Mouse (Mus musculus) CH12.LX (cell line): Measurements from ENCODE around the gene Sdf4. TPM values are rescaled to one million over a fixed set of nuclear protein-coding genes. Genes with fewer than 3 reads are reported as not detected.

Experiments used
- DNase-seq: peaks from one replicate; pipeline ENCODE4 v3.0.0-alpha.2; 2013; ENCODE audit errors: extremely low read depth
- H3K27ac ChIP-seq: 2 replicates; pipeline ENCODE4 v1.5.1; 2012; ENCODE audit warnings: low read depth, mild to moderate bottlenecking, control low read depth, moderate library complexity; ENCODE audit not compliant: insufficient read depth
- H3K27me3 ChIP-seq: replicated peaks from 2 replicates; pipeline ENCODE3; 2012; ENCODE audit warnings: inconsistent platforms
- H3K36me3 ChIP-seq, 2 experiments: replicated peaks in 1 of 2; 2 replicates each; pipeline versions ENCODE3 to v1.6.1; 2012; ENCODE audit warnings: inconsistent platforms in 1 of 2, low read length in 1 of 2, mild to moderate bottlenecking in 1 of 2, mixed read lengths in 1 of 2, moderate library complexity in 1 of 2; ENCODE audit not compliant: control insufficient read depth in 1 of 2, insufficient read depth in 1 of 2
- H3K4me1 ChIP-seq, 2 experiments: 2 replicates each; pipeline ENCODE4 v1.6.1; 2012; ENCODE audit warnings: inconsistent platforms in 1 of 2, moderate library complexity in 1 of 2; ENCODE audit not compliant: insufficient read depth in 2 of 2, control insufficient read depth in 1 of 2
- H3K4me2 ChIP-seq: 2 replicates; pipeline ENCODE4 v1.6.1; 2012; ENCODE audit warnings: low read depth, mild to moderate bottlenecking, control low read depth; ENCODE audit not compliant: poor library complexity, insufficient read depth, severe bottlenecking
- H3K4me3 ChIP-seq, 3 experiments: fragments of 150-350 bp in 1 of 3; sonication (generic) in 1 of 3; replicated peaks in 1 of 3; 2 replicates each; pipeline versions ENCODE3 to v1.5.1; 2011 to 2012; ENCODE audit warnings: low read depth in 2 of 3, low read length in 2 of 3, mild to moderate bottlenecking in 2 of 3, moderate library complexity in 2 of 3, control low read depth in 1 of 3, improper control_type of control experiment in 1 of 3, inconsistent platforms in 1 of 3, mixed read lengths in 1 of 3; ENCODE audit not compliant: poor library complexity in 1 of 3
- H3K79me2 ChIP-seq: replicated peaks from 2 replicates; pipeline ENCODE4 v1.6.1; 2012; ENCODE audit warnings: mild to moderate bottlenecking, moderate library complexity; ENCODE audit not compliant: control insufficient read depth, poor library complexity, insufficient read depth, severe bottlenecking; ENCODE audit errors: extremely low read depth
- H3K9ac ChIP-seq: 2 replicates; pipeline ENCODE4 v1.6.1; 2012; ENCODE audit warnings: low read depth, mild to moderate bottlenecking, control low read depth, moderate library complexity; ENCODE audit not compliant: insufficient read depth
- H3K9me3 ChIP-seq: replicated peaks from 2 replicates; pipeline ENCODE3; 2012; ENCODE audit warnings: low read length, inconsistent platforms, mixed read lengths
- BHLHE40 ChIP-seq: IDR thresholded peaks from 2 replicates; pipeline ENCODE4 v1.6.1; 2011; ENCODE audit warnings: mild to moderate bottlenecking, low read depth, low read length, improper control_type of control experiment
- CHD1 ChIP-seq: IDR thresholded peaks from 2 replicates; pipeline ENCODE4 v1.6.1; 2012; ENCODE audit warnings: low read depth, low read length, improper control_type of control experiment, inconsistent platforms
- CHD2 ChIP-seq: IDR thresholded peaks from 2 replicates; pipeline ENCODE4 v1.6.1; 2011; ENCODE audit warnings: low read length, improper control_type of control experiment
- CTCF ChIP-seq, 2 experiments: IDR thresholded peaks in 1 of 2; conservative IDR thresholded peaks in 1 of 2; 2 replicates each; pipeline ENCODE4 v1.5.1; 2011 to 2012; ENCODE audit warnings: low read depth in 2 of 2, low read length in 2 of 2, improper control_type of control experiment in 1 of 2, inconsistent platforms in 1 of 2, mild to moderate bottlenecking in 1 of 2, moderate library complexity in 1 of 2
- EP300 ChIP-seq: IDR thresholded peaks from 2 replicates; pipeline ENCODE4 v1.6.1; 2011; ENCODE audit warnings: low read length, improper control_type of control experiment
- ETS1 ChIP-seq: conservative IDR thresholded peaks from 2 replicates; pipeline ENCODE4 v1.6.1; 2012; ENCODE audit warnings: low read depth, mild to moderate bottlenecking, inconsistent platforms, low read length, improper control_type of control experiment, moderate library complexity
- HCFC1 ChIP-seq: IDR thresholded peaks from 2 replicates; pipeline ENCODE4 v1.6.1; 2012; ENCODE audit warnings: low read depth, mild to moderate bottlenecking, inconsistent platforms, low read length, improper control_type of control experiment
- JUN ChIP-seq: IDR thresholded peaks from 2 replicates; pipeline ENCODE4 v1.6.1; 2011; ENCODE audit warnings: low read depth, mild to moderate bottlenecking, low read length, improper control_type of control experiment, moderate library complexity; ENCODE audit not compliant: insufficient read depth
- JUND ChIP-seq: conservative IDR thresholded peaks from 2 replicates; pipeline ENCODE4 v1.6.1; 2011; ENCODE audit warnings: low read depth, low read length, improper control_type of control experiment
- KAT2A ChIP-seq: IDR thresholded peaks from 2 replicates; pipeline ENCODE4 v1.6.1; 2012; ENCODE audit warnings: low read length, improper control_type of control experiment, inconsistent platforms; ENCODE audit not compliant: insufficient replicate concordance
- MAFK ChIP-seq: IDR thresholded peaks from 2 replicates; pipeline ENCODE4 v1.6.1; 2011; ENCODE audit warnings: low read length, improper control_type of control experiment; ENCODE audit not compliant: insufficient replicate concordance
- MAX ChIP-seq: IDR thresholded peaks from 2 replicates; pipeline ENCODE4 v1.6.1; 2011; ENCODE audit warnings: low read length, improper control_type of control experiment
- MAZ ChIP-seq: IDR thresholded peaks from 2 replicates; pipeline ENCODE4 v1.6.1; 2012; ENCODE audit warnings: low read depth, mild to moderate bottlenecking, inconsistent platforms, low read length, improper control_type of control experiment, moderate library complexity
- MEF2A ChIP-seq: IDR thresholded peaks from 2 replicates; pipeline ENCODE4 v1.6.1; 2014; ENCODE audit warnings: low read depth, mild to moderate bottlenecking, inconsistent platforms, low read length, improper control_type of control experiment, borderline replicate concordance
- MYC ChIP-seq: IDR thresholded peaks from 2 replicates; pipeline ENCODE4 v1.6.1; 2011; ENCODE audit warnings: low read depth, mild to moderate bottlenecking, improper control_type of control experiment, low read length
- NELFE ChIP-seq: IDR thresholded peaks from 2 replicates; pipeline ENCODE4 v1.6.1; 2011; ENCODE audit warnings: low read depth, low read length, improper control_type of control experiment
- NRF1 ChIP-seq: IDR thresholded peaks from 2 replicates; pipeline ENCODE4 v1.6.1; 2014; ENCODE audit warnings: low read depth, mild to moderate bottlenecking, inconsistent platforms, low read length, improper control_type of control experiment, moderate library complexity
- POLR2A ChIP-seq: IDR thresholded peaks from 2 replicates; pipeline ENCODE4 v1.6.1; 2011; ENCODE audit warnings: low read depth, mild to moderate bottlenecking, improper control_type of control experiment, low read length
- POLR2AphosphoS2 ChIP-seq: IDR thresholded peaks from 2 replicates; pipeline ENCODE4 v1.6.1; 2011; ENCODE audit warnings: low read depth, low read length, improper control_type of control experiment
- RAD21 ChIP-seq: IDR thresholded peaks from 2 replicates; pipeline ENCODE4 v1.6.1; 2011; ENCODE audit warnings: low read depth, mild to moderate bottlenecking, low read length, improper control_type of control experiment, moderate library complexity
- SIN3A ChIP-seq: IDR thresholded peaks from 2 replicates; pipeline ENCODE4 v1.6.1; 2012; ENCODE audit warnings: low read length, improper control_type of control experiment, inconsistent platforms
- SMC3 ChIP-seq: IDR thresholded peaks from 2 replicates; pipeline ENCODE4 v1.6.1; 2011; ENCODE audit warnings: low read depth, low read length, improper control_type of control experiment
- TCF12 ChIP-seq: IDR thresholded peaks from 2 replicates; pipeline ENCODE4 v1.6.1; 2014; ENCODE audit warnings: low read depth, mild to moderate bottlenecking, inconsistent platforms, low read length, improper control_type of control experiment
- UBTF ChIP-seq: IDR thresholded peaks from 2 replicates; pipeline ENCODE4 v1.6.1; 2012; ENCODE audit warnings: low read depth, mild to moderate bottlenecking, inconsistent platforms, low read length, improper control_type of control experiment, moderate library complexity
- USF1 ChIP-seq: IDR thresholded peaks from 2 replicates; pipeline ENCODE4 v1.6.1; 2014; ENCODE audit warnings: low read depth, mild to moderate bottlenecking, inconsistent platforms, low read length, improper control_type of control experiment
- USF2 ChIP-seq: conservative IDR thresholded peaks from 2 replicates; pipeline ENCODE4 v1.6.1; 2011; ENCODE audit warnings: low read depth, low read length, improper control_type of control experiment
- ZC3H11A ChIP-seq: IDR thresholded peaks from 2 replicates; pipeline ENCODE4 v1.6.1; 2012; ENCODE audit warnings: low read depth, mild to moderate bottlenecking, inconsistent platforms, low read length, improper control_type of control experiment
- ZMIZ1 ChIP-seq: IDR thresholded peaks from 2 replicates; pipeline ENCODE4 v1.6.1; 2012; ENCODE audit warnings: low read depth, mild to moderate bottlenecking, inconsistent platforms, low read length, improper control_type of control experiment
- ZNF384 ChIP-seq: IDR thresholded peaks from 2 replicates; pipeline ENCODE4 v1.6.1; 2012; ENCODE audit warnings: low read depth, low read length, improper control_type of control experiment, inconsistent platforms
- dilution Hi-C: fragments of 300-500 bp; cut with MboI; formaldehyde crosslinking; loops from 2 replicates; pipeline ENCODE4 v1.14.3; 2020; ENCODE audit warnings: low sequenced_read_pairs; ENCODE audit not compliant: extremely low pct_unique_long_range_greater_than_20kb, extremely low pct_ligation_motif_present
- in situ Hi-C: fragments of 300-500 bp; cut with MboI; formaldehyde crosslinking; loops from 3 replicates; pipeline ENCODE4 v1.14.3; 2019; ENCODE audit warnings: low sequenced_read_pairs, low pct_ligation_motif_present, low pct_unique_long_range_greater_than_20kb, mixed read lengths
- polyA plus RNA-seq: library from polyadenylated mRNA; unstranded; fragments of >175 nt; gene quantifications from 2 replicates; pipeline ENCODE4 v1.2.1, GENCODE M21; 2012; ENCODE audit warnings: low read depth; ENCODE audit not compliant: insufficient read length
- total RNA-seq, 2 experiments: library from RNA; depleted of rRNA; stranded (reverse); fragments of 300-350 nt in 1 of 2; fragments of >200 nt in 1 of 2; gene quantifications; 2 replicates each; pipeline ENCODE4 v1.2.3; 2012 to 2014

The Sdf4 gene
- total and polyA plus RNA-seq, 3 experiments: 167 to 211 (median 210) TPM

DNA sequence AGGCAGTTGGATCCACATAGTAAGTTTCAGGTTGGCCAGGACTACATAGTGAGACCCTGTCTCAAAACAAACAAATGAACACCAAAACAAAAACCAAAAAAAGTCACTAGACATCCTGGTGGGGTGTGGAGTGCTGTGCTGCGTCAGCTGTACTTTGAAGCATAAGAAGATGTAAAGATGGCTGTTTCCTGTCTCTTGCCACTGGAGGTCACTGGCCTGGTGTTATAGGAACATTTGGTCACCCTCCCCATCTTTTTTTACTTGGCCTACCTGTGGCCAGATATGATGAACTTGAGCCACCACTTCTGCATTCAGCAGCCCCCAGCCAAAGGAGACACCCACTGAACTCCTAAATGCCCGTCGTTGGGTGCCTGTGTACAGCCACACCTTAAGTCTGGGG is 28.7 kb downstream of the Sdf4 start:
- H3K36me3 ChIP-seq: peaks cover 1 to 21% of the 10 kb centered on the region in 2 experiments
- no peak for DNase-seq
- H3K4me2 ChIP-seq: peak overlapping the region; percentile 35
- peak overlapping the region; percentile 38; the same call in 1 of the 2 replicates for H3K9ac ChIP-seq
- peaks cover 10 to 49% of the 10 kb centered on the region in 2 experiments for H3K4me1 ChIP-seq
- H3K9me3 ChIP-seq: no peaks in the 10 kb centered on the region
- in situ Hi-C loops: no loop called here
- H3K4me3 ChIP-seq: peak overlapping the region in 2 of 3 experiments; percentile 38 to 44
- TF ChIP-seq RAD21 (peak; percentile 15), CHD1 (0 out of 2 replicates have a peak, but pooled peaks have one; percentile 33), CTCF (conservative IDR thresholded peaks at IDR 0.05 in 1 of 2, IDR thresholded peaks at IDR 0.05 in 1 of 2; ENCODE audit: low read depth in 2 of 2, low read length in 2 of 2) (peak in 1 of 2 experiments; percentile 39; a peak in 1 of 4 replicates), USF1 (no peak)
- peak overlapping the region; percentile 92 for H3K27ac ChIP-seq
- dilution Hi-C loops: no loop called here
- no peaks in the 10 kb centered on the region for H3K79me2 ChIP-seq
- no peaks in the 10 kb centered on the region for H3K27me3 ChIP-seq

GRCm38 (mm10) chr4:156021942-156022419 is 29.3 kb downstream of the Sdf4 start:
- peaks cover 10 to 52% of the 10 kb centered on the region in 2 experiments for H3K4me1 ChIP-seq
- peak overlapping the region; percentile 38 for H3K9ac ChIP-seq
- H3K27me3 ChIP-seq: no peaks in the 10 kb centered on the region
- peak; percentile 11; the same call in 1 of the 2 replicates for TF ChIP-seq HCFC1
- no peak for TF ChIP-seq CHD2
- TF ChIP-seq ZNF384: no peak
- TF ChIP-seq JUN: no peak
- no peak; the same call in 1 of the 2 replicates for TF ChIP-seq BHLHE40
- no peak for TF ChIP-seq ZC3H11A
- 0 out of 2 replicates have a peak, but pooled peaks have one; percentile 48 for TF ChIP-seq MYC
- TF ChIP-seq ETS1: peak; percentile 54; the same call in 1 of the 2 replicates
- TF ChIP-seq MEF2A: peak; percentile 63; the same call in 1 of the 2 replicates
- peak; percentile 72 for TF ChIP-seq MAX
- TF ChIP-seq EP300: 0 out of 2 replicates have a peak, but pooled peaks have one; percentile 25
- TF ChIP-seq ZMIZ1: no peak; the same call in 1 of the 2 replicates
- TF ChIP-seq POLR2A: peak; percentile 54
- no peak for TF ChIP-seq USF1
- TF ChIP-seq USF2: no peak
- no peak for TF ChIP-seq JUND
- peak; percentile 71 for TF ChIP-seq SIN3A
- TF ChIP-seq POLR2AphosphoS2: no peak; the same call in 1 of the 2 replicates
- TF ChIP-seq TCF12: peak; percentile 47; the same call in 1 of the 2 replicates
- no peak for TF ChIP-seq RAD21
- no peak for TF ChIP-seq KAT2A
- no peak for TF ChIP-seq CTCF (conservative IDR thresholded peaks at IDR 0.05 in 1 of 2, IDR thresholded peaks at IDR 0.05 in 1 of 2; ENCODE audit: low read depth in 2 of 2, low read length in 2 of 2)
- TF ChIP-seq NELFE: peak; percentile 45; the same call in 1 of the 2 replicates
- TF ChIP-seq SMC3: no peak
- TF ChIP-seq NRF1: 0 out of 2 replicates have a peak, but pooled peaks have one; percentile 15
- peak; percentile 64; the same call in 1 of the 2 replicates for TF ChIP-seq MAFK
- peak; percentile 66; the same call in 1 of the 2 replicates for TF ChIP-seq MAZ
- TF ChIP-seq UBTF: no peak
- H3K9me3 ChIP-seq: no peaks in the 10 kb centered on the region
- DNase-seq: no peak
- peak overlapping the region; percentile 92 for H3K27ac ChIP-seq
- dilution Hi-C loops: no loop called here
- in situ Hi-C loops: no loop called here
- peaks cover 0 to 18% of the 10 kb centered on the region in 2 experiments for H3K36me3 ChIP-seq
- H3K4me3 ChIP-seq: peak overlapping the region in 2 of 3 experiments; percentile 38 to 44
- peak overlapping the region; percentile 35 for H3K4me2 ChIP-seq
- no peaks in the 10 kb centered on the region for H3K79me2 ChIP-seq
